Mouse (Mus musculus) CH12.LX (cell line): ENCODE data around the gene Dlx2. TPM values are rescaled to one million over a fixed set of nuclear protein-coding genes. Genes with fewer than 3 reads are reported as not detected.

Source experiments
- DNase-seq: peaks from one replicate; pipeline ENCODE4 v3.0.0-alpha.2; 2013; ENCODE audit errors: extremely low read depth
- H3K27ac ChIP-seq: 2 replicates; pipeline ENCODE4 v1.5.1; 2012; ENCODE audit warnings: low read depth, mild to moderate bottlenecking, control low read depth, moderate library complexity; ENCODE audit not compliant: insufficient read depth
- H3K27me3 ChIP-seq: replicated peaks from 2 replicates; pipeline ENCODE3; 2012; ENCODE audit warnings: inconsistent platforms
- H3K36me3 ChIP-seq, 2 experiments: replicated peaks in 1 of 2; 2 replicates each; pipeline versions ENCODE3 to v1.6.1; 2012; ENCODE audit warnings: inconsistent platforms in 1 of 2, low read length in 1 of 2, mild to moderate bottlenecking in 1 of 2, mixed read lengths in 1 of 2, moderate library complexity in 1 of 2; ENCODE audit not compliant: control insufficient read depth in 1 of 2, insufficient read depth in 1 of 2
- H3K4me1 ChIP-seq, 2 experiments: 2 replicates each; pipeline ENCODE4 v1.6.1; 2012; ENCODE audit warnings: inconsistent platforms in 1 of 2, moderate library complexity in 1 of 2; ENCODE audit not compliant: insufficient read depth in 2 of 2, control insufficient read depth in 1 of 2
- H3K4me2 ChIP-seq: 2 replicates; pipeline ENCODE4 v1.6.1; 2012; ENCODE audit warnings: low read depth, mild to moderate bottlenecking, control low read depth; ENCODE audit not compliant: poor library complexity, insufficient read depth, severe bottlenecking
- H3K4me3 ChIP-seq, 3 experiments: fragments of 150-350 bp in 1 of 3; sonication (generic) in 1 of 3; replicated peaks in 1 of 3; 2 replicates each; pipeline versions ENCODE3 to v1.5.1; 2011 to 2012; ENCODE audit warnings: low read depth in 2 of 3, low read length in 2 of 3, mild to moderate bottlenecking in 2 of 3, moderate library complexity in 2 of 3, control low read depth in 1 of 3, improper control_type of control experiment in 1 of 3, inconsistent platforms in 1 of 3, mixed read lengths in 1 of 3; ENCODE audit not compliant: poor library complexity in 1 of 3
- H3K79me2 ChIP-seq: replicated peaks from 2 replicates; pipeline ENCODE4 v1.6.1; 2012; ENCODE audit warnings: mild to moderate bottlenecking, moderate library complexity; ENCODE audit not compliant: control insufficient read depth, poor library complexity, insufficient read depth, severe bottlenecking; ENCODE audit errors: extremely low read depth
- H3K9ac ChIP-seq: 2 replicates; pipeline ENCODE4 v1.6.1; 2012; ENCODE audit warnings: low read depth, mild to moderate bottlenecking, control low read depth, moderate library complexity; ENCODE audit not compliant: insufficient read depth
- H3K9me3 ChIP-seq: replicated peaks from 2 replicates; pipeline ENCODE3; 2012; ENCODE audit warnings: low read length, inconsistent platforms, mixed read lengths
- CHD1 ChIP-seq: IDR thresholded peaks from 2 replicates; pipeline ENCODE4 v1.6.1; 2012; ENCODE audit warnings: low read depth, low read length, improper control_type of control experiment, inconsistent platforms
- CTCF ChIP-seq, 2 experiments: IDR thresholded peaks in 1 of 2; conservative IDR thresholded peaks in 1 of 2; 2 replicates each; pipeline ENCODE4 v1.5.1; 2011 to 2012; ENCODE audit warnings: low read depth in 2 of 2, low read length in 2 of 2, improper control_type of control experiment in 1 of 2, inconsistent platforms in 1 of 2, mild to moderate bottlenecking in 1 of 2, moderate library complexity in 1 of 2
- IRF4 ChIP-seq: IDR thresholded peaks from 2 replicates; pipeline ENCODE4 v1.6.1; 2014; ENCODE audit warnings: low read depth, mild to moderate bottlenecking, inconsistent platforms, low read length, improper control_type of control experiment
- MAX ChIP-seq: IDR thresholded peaks from 2 replicates; pipeline ENCODE4 v1.6.1; 2011; ENCODE audit warnings: low read length, improper control_type of control experiment
- MEF2A ChIP-seq: IDR thresholded peaks from 2 replicates; pipeline ENCODE4 v1.6.1; 2014; ENCODE audit warnings: low read depth, mild to moderate bottlenecking, inconsistent platforms, low read length, improper control_type of control experiment, borderline replicate concordance
- NELFE ChIP-seq: IDR thresholded peaks from 2 replicates; pipeline ENCODE4 v1.6.1; 2011; ENCODE audit warnings: low read depth, low read length, improper control_type of control experiment
- POLR2A ChIP-seq: IDR thresholded peaks from 2 replicates; pipeline ENCODE4 v1.6.1; 2011; ENCODE audit warnings: low read depth, mild to moderate bottlenecking, improper control_type of control experiment, low read length
- RAD21 ChIP-seq: IDR thresholded peaks from 2 replicates; pipeline ENCODE4 v1.6.1; 2011; ENCODE audit warnings: low read depth, mild to moderate bottlenecking, low read length, improper control_type of control experiment, moderate library complexity
- TBP ChIP-seq: conservative IDR thresholded peaks from 2 replicates; pipeline ENCODE4 v1.6.1; 2011; ENCODE audit warnings: low read depth, low read length, improper control_type of control experiment
- ZMIZ1 ChIP-seq: IDR thresholded peaks from 2 replicates; pipeline ENCODE4 v1.6.1; 2012; ENCODE audit warnings: low read depth, mild to moderate bottlenecking, inconsistent platforms, low read length, improper control_type of control experiment
- dilution Hi-C: fragments of 300-500 bp; cut with MboI; formaldehyde crosslinking; loops from 2 replicates; pipeline ENCODE4 v1.14.3; 2020; ENCODE audit warnings: low sequenced_read_pairs; ENCODE audit not compliant: extremely low pct_unique_long_range_greater_than_20kb, extremely low pct_ligation_motif_present
- in situ Hi-C: fragments of 300-500 bp; cut with MboI; formaldehyde crosslinking; loops from 3 replicates; pipeline ENCODE4 v1.14.3; 2019; ENCODE audit warnings: low sequenced_read_pairs, low pct_ligation_motif_present, low pct_unique_long_range_greater_than_20kb, mixed read lengths
- polyA plus RNA-seq: library from polyadenylated mRNA; unstranded; fragments of >175 nt; gene quantifications from 2 replicates; pipeline ENCODE4 v1.2.1, GENCODE M21; 2012; ENCODE audit warnings: low read depth; ENCODE audit not compliant: insufficient read length
- total RNA-seq, 2 experiments: library from RNA; depleted of rRNA; stranded (reverse); fragments of 300-350 nt in 1 of 2; fragments of >200 nt in 1 of 2; gene quantifications; 2 replicates each; pipeline ENCODE4 v1.2.3; 2012 to 2014

Dlx2 gene
- total and polyA plus RNA-seq, 3 experiments: not detected

DNA sequence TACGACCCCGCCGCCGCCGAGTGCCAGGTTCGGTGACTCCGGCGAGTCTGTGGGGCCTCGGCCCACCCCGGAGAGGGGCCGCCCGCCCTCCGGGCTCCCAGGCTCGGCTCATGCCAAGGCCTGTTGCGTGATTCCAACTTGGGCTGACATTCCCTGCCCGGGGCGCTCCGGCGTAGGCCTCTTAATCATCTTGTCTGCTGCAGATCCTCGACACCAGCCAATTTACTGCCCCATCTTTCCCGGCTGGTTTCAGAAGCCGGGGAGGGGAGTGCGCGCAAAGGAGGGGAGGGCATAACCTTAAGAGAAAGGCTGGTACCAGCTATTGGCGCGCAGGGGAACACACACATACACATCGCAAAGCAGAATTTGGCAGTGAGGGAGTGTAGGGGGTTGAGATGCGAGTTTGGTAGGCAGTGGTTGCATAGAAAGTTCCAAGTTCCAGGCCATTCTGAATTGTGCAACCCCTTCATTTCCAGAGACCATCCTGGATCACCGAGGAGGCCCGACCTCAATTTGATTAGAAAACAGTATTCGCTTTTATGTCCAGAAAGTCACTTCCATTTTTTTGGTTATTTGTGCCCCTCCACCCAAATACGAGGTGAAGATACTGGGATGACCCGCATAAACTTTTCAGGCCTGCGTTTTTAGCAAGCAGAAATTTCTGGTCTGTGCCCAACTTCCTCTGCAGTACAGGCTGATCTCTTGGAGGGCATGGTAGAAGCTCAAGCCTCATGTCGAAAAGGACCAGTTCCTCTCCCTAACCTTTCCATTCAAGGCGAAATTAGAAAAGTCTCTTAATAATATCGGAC lies 4.9 kb downstream of the Dlx2 start:
- H3K27ac ChIP-seq: no peak overlapping the region
- H3K27me3 ChIP-seq: no peaks in the 10 kb centered on the region
- no peak overlapping the region for H3K4me2 ChIP-seq
- H3K79me2 ChIP-seq: no peaks in the 10 kb centered on the region
- TF ChIP-seq NELFE: no peak
- TF ChIP-seq CTCF (conservative IDR thresholded peaks at IDR 0.05 in 1 of 2, IDR thresholded peaks at IDR 0.05 in 1 of 2; ENCODE audit: low read depth in 2 of 2, low read length in 2 of 2): no peak
- TF ChIP-seq CHD1: no peak
- TF ChIP-seq RAD21: no peak
- no peak for TF ChIP-seq POLR2A
- TF ChIP-seq IRF4: no peak
- no peak for TF ChIP-seq MEF2A
- no peak for TF ChIP-seq ZMIZ1
- no peak for TF ChIP-seq TBP
- TF ChIP-seq MAX: no peak
- dilution Hi-C loops (no loop called here), in situ Hi-C loops (loop anchor here (25.0 kb wide), 1 partner anchor 254 kb away; no protein-coding TSS in a partner anchor)
- no peak overlapping the region for H3K9ac ChIP-seq
- no peaks in the 10 kb centered on the region for H3K4me1 ChIP-seq
- H3K9me3 ChIP-seq: peaks cover 27% of the 10 kb centered on the region
- no peaks in the 10 kb centered on the region for H3K36me3 ChIP-seq
- DNase-seq: no peak
- H3K4me3 ChIP-seq: no peak overlapping the region

- Histone ChIP-seq H3K9ac (no peak overlapping the region), H3K79me2 (no peaks in the 10 kb centered on the region), H3K27ac (no peak overlapping the region), H3K4me2 (no peak overlapping the region), H3K36me3 (no peaks in the 10 kb centered on the region), H3K4me1 (no peaks in the 10 kb centered on the region), H3K27me3 (no peaks in the 10 kb centered on the region), H3K4me3 (no peak overlapping the region), H3K9me3 (peaks cover 19% of the 10 kb centered on the region)
- in situ Hi-C loops (loop anchor here (25.0 kb wide), 1 partner anchor 254 kb away; no protein-coding TSS in a partner anchor), dilution Hi-C loops (no loop called here)
- TF ChIP-seq NELFE: no peak
- no peak for DNase-seq
Observed at GRCm38 (mm10) chr2:71540611-71541417, 5.7 kb downstream of the Dlx2 start.
